Mouse (Mus musculus) erythroblast, embryonic 14.5 days (primary cell): ENCODE measurements around the gene Olfr821. TPM values are rescaled to one million over a fixed set of nuclear protein-coding genes. Genes with fewer than 3 reads are reported as not detected.
"Not testable (repeated sequence)": the region's sequence is repeated elsewhere in the genome, so short reads cannot be mapped to it uniquely, and the experiment has no call there.

Experiments
- H3K27me3 ChIP-seq: 2 replicates; pipeline ENCODE4 v1.6.1; 2012; ENCODE audit warnings: inconsistent platforms; ENCODE audit not compliant: control insufficient read depth
- H3K36me3 ChIP-seq: 2 replicates; pipeline ENCODE4 v1.6.1; 2012; ENCODE audit warnings: mild to moderate bottlenecking, inconsistent platforms; ENCODE audit not compliant: control insufficient read depth
- H3K4me1 ChIP-seq: 2 replicates; pipeline ENCODE4 v1.6.1; 2012; ENCODE audit warnings: inconsistent platforms; ENCODE audit not compliant: control insufficient read depth
- H3K4me3 ChIP-seq: replicated peaks from 2 replicates; pipeline ENCODE3; 2012; ENCODE audit warnings: moderate library complexity, mild to moderate bottlenecking, inconsistent platforms
- H3K9me3 ChIP-seq: 2 replicates; pipeline ENCODE4 v1.6.1; 2012; ENCODE audit warnings: low read length, inconsistent platforms, mixed read lengths; ENCODE audit not compliant: control insufficient read depth
- GATA1 ChIP-seq: IDR thresholded peaks from 2 replicates; pipeline ENCODE4 v1.6.1; 2012; ENCODE audit warnings: low read length, inconsistent platforms, mixed read lengths
- TAL1 ChIP-seq: IDR thresholded peaks from 3 replicates; pipeline ENCODE4 v1.6.1; 2012; ENCODE audit warnings: low read length, inconsistent platforms, mixed read lengths
- polyA plus RNA-seq: library from polyadenylated mRNA; stranded (reverse); fragments of >175 nt; gene quantifications from 2 replicates; pipeline ENCODE4 v1.2.3, GENCODE M21; 2012

The Olfr821 gene
- polyA plus RNA-seq, result not detected in 2 replicates

- Histone ChIP-seq H3K4me3 (no peak within 1 kb of the TSS), H3K9me3 (no peaks in the 10 kb centered on the region), H3K36me3 (no peaks in the 10 kb centered on the region), H3K4me1 (no peaks in the 10 kb centered on the region), H3K27me3 (no peaks in the 10 kb centered on the region)
- no peak for TF ChIP-seq GATA1
- TF ChIP-seq TAL1, result no peak
Measured at GRCm38 (mm10) chr10:130030048-130030447, at the start of gene Olfr821. Gene Olfr821 (plus strand): TSS chr10:130030348.

- H3K4me3 ChIP-seq, H3K36me3 ChIP-seq, H3K27me3 ChIP-seq, H3K4me1 ChIP-seq, H3K9me3 ChIP-seq: not testable (repeated sequence)
Measured at GRCm38 (mm10) chr10:129981867-129982266, 48.3 kb upstream of the Olfr821 start.

GRCm38 (mm10) chr10:129984962-129985361 lies 45.2 kb upstream of the Olfr821 start, which contains the start of gene Gm10310:
Gene Gm10310 (minus strand): TSS chr10:129985062.
- not testable (repeated sequence) for H3K4me1 ChIP-seq, H3K27me3 ChIP-seq, H3K36me3 ChIP-seq, H3K4me3 ChIP-seq, H3K9me3 ChIP-seq

GRCm38 (mm10) chr10:130004104-130004503 lies 26.0 kb upstream of the Olfr821 start:
- not testable (repeated sequence) for H3K36me3 ChIP-seq, H3K4me3 ChIP-seq, H3K9me3 ChIP-seq, H3K27me3 ChIP-seq, H3K4me1 ChIP-seq

- not testable (repeated sequence) for H3K27me3 ChIP-seq, H3K4me3 ChIP-seq, H3K9me3 ChIP-seq, H3K4me1 ChIP-seq, H3K36me3 ChIP-seq
Measured at GRCm38 (mm10) chr10:130005366-130005765, 24.8 kb upstream of the Olfr821 start.

- no peak within 1 kb of the TSS for H3K4me3 ChIP-seq
Measured at GRCm38 (mm10) chr10:130012321-130012720, 17.8 kb upstream of the Olfr821 start, which contains the start of gene Olfr820. Gene Olfr820 (plus strand): TSS chr10:130012621.

GRCm38 (mm10) chr10:130037096-130037495 lies 6.9 kb downstream of the Olfr821 start:
- H3K9me3 ChIP-seq, result no peaks in the 10 kb centered on the region; the same call in 1 of the 2 replicates
- H3K4me3 ChIP-seq, result no peak overlapping the region
- H3K27me3 ChIP-seq, result no peaks in the 10 kb centered on the region
- H3K4me1 ChIP-seq, result no peaks in the 10 kb centered on the region
- no peaks in the 10 kb centered on the region for H3K36me3 ChIP-seq
- TF ChIP-seq GATA1 (no peak), TAL1 (no peak)

More at GRCm38 (mm10) chr10:130012321-130012720, 17.8 kb upstream of the Olfr821 start, which contains the start of gene Olfr820:
- H3K9me3 ChIP-seq, result no peaks in the 10 kb centered on the region
- H3K4me1 ChIP-seq, result no peaks in the 10 kb centered on the region
- no peak for TF ChIP-seq GATA1
- no peak for TF ChIP-seq TAL1
- no peaks in the 10 kb centered on the region for H3K27me3 ChIP-seq
- H3K36me3 ChIP-seq, result no peaks in the 10 kb centered on the region

- Histone ChIP-seq H3K27me3 (no peaks in the 10 kb centered on the region), H3K9me3 (no peaks in the 10 kb centered on the region), H3K4me1 (no peaks in the 10 kb centered on the region), H3K36me3 (no peaks in the 10 kb centered on the region), H3K4me3 (no peak within 1 kb of the TSS)
- TF ChIP-seq GATA1 (no peak), TAL1 (no peak)
Measured at GRCm38 (mm10) chr10:130070910-130071309, 40.8 kb downstream of the Olfr821 start, which contains the start of gene Olfr822. Gene Olfr822 (plus strand): TSS chr10:130071210.

Other genes with a start within 250 kb of the Olfr821 start
- not detected in 2 replicates for gene Olfr810, start 235.4 kb upstream of the Olfr821 start, polyA plus RNA-seq
- not detected in 2 replicates for gene Olfr811, start 226.0 kb upstream of the Olfr821 start, polyA plus RNA-seq
- not detected in 2 replicates for gene Olfr812, start 184.3 kb upstream of the Olfr821 start, polyA plus RNA-seq
- not detected in 2 replicates for gene Olfr813, start 175.0 kb upstream of the Olfr821 start, polyA plus RNA-seq
- gene Olfr814, start 150.5 kb upstream of the Olfr821 start, polyA plus RNA-seq, result not detected in 2 replicates
- not detected in 2 replicates for gene Olfr815, start 124.5 kb upstream of the Olfr821 start, polyA plus RNA-seq
- gene Olfr816, start 114.8 kb upstream of the Olfr821 start, polyA plus RNA-seq, result not detected in 2 replicates
- not detected in 2 replicates for gene Olfr818, start 81.2 kb upstream of the Olfr821 start, polyA plus RNA-seq
- gene Olfr819, start 63.1 kb upstream of the Olfr821 start, polyA plus RNA-seq, result not detected in 2 replicates
- gene Olfr247, start 54.2 kb upstream of the Olfr821 start, polyA plus RNA-seq, result 0.02 TPM in 1 of 2 replicates, not detected in the other
- not detected in 2 replicates for gene Gm10310, start 45.3 kb upstream of the Olfr821 start, polyA plus RNA-seq
- gene Olfr820, start 17.7 kb upstream of the Olfr821 start, polyA plus RNA-seq, result 0.01 TPM in 1 of 2 replicates, not detected in the other
- not detected in 2 replicates for gene Olfr822, start 40.9 kb downstream of the Olfr821 start, polyA plus RNA-seq
- gene Olfr823, start 85.0 kb downstream of the Olfr821 start, polyA plus RNA-seq, result not detected in 2 replicates
- 0.01 TPM in 1 of 2 replicates, not detected in the other for gene Olfr824, start 99.7 kb downstream of the Olfr821 start, polyA plus RNA-seq
- not detected in 2 replicates for gene Olfr825, start 136.4 kb downstream of the Olfr821 start, polyA plus RNA-seq
- gene Olfr826, start 153.8 kb downstream of the Olfr821 start, polyA plus RNA-seq, result not detected in 2 replicates
- gene Olfr827, start 184.1 kb downstream of the Olfr821 start, polyA plus RNA-seq, result under 0.01 TPM in 1 of 2 replicates, not detected in the other
- gene Neurod4, start 249.9 kb downstream of the Olfr821 start, polyA plus RNA-seq, result not detected in 2 replicates